Mouse (Mus musculus): ENCODE data around the gene Ccdc70. TPM values are rescaled to one million over a fixed set of nuclear protein-coding genes. Genes with fewer than 3 reads are reported as not detected.

Ccdc70 gene
- polyA plus RNA-seq (2014; fragmentation: Illumina TruSeq; extraction: RNeasy Lipid Tissue Mini Kit (QIAGEN cat#74804)) = not detected

GRCm38 (mm10) chr8:21969475-21969874 lies at the start of gene Ccdc70:
Gene Ccdc70, plus strand, starts transcription at chr8:21969775.

GRCm38 (mm10) chr8:21932610-21933009 lies 37.0 kb upstream of the Ccdc70 start, which contains the start of gene Defb15:
Gene Defb15, minus strand, starts transcription at chr8:21932710.

GRCm38 (mm10) chr8:21938052-21938451 lies 31.5 kb upstream of the Ccdc70 start, which contains the start of gene Defb35:
Gene Defb35, plus strand, starts transcription at chr8:21938352.

GRCm38 (mm10) chr8:21946462-21946861 lies 23.1 kb upstream of the Ccdc70 start, which contains the start of gene Defb13:
Gene Defb13, plus strand, starts transcription at chr8:21946762.

GRCm38 (mm10) chr8:21958414-21958813 lies 11.2 kb upstream of the Ccdc70 start, which contains the start of gene Fam90a1a:
Gene Fam90a1a, plus strand, starts transcription at chr8:21958714.

Other genes with a start within 250 kb of the Ccdc70 start
- gene Defa24, start 235.3 kb upstream of the Ccdc70 start, polyA plus RNA-seq (2014; fragmentation: Illumina TruSeq; extraction: RNeasy Lipid Tissue Mini Kit (QIAGEN cat#74804)) = not detected
- gene Defb50, start 146.2 kb upstream of the Ccdc70 start, polyA plus RNA-seq (2014; fragmentation: Illumina TruSeq; extraction: RNeasy Lipid Tissue Mini Kit (QIAGEN cat#74804)) = not detected
- gene Defb2, start 129.8 kb upstream of the Ccdc70 start, polyA plus RNA-seq (2014; fragmentation: Illumina TruSeq; extraction: RNeasy Lipid Tissue Mini Kit (QIAGEN cat#74804)) = not detected
- gene Defb10, start 110.9 kb upstream of the Ccdc70 start, polyA plus RNA-seq (2014; fragmentation: Illumina TruSeq; extraction: RNeasy Lipid Tissue Mini Kit (QIAGEN cat#74804)) = not detected
- not detected for gene Defb9, start 84.4 kb upstream of the Ccdc70 start, polyA plus RNA-seq (2014; fragmentation: Illumina TruSeq; extraction: RNeasy Lipid Tissue Mini Kit (QIAGEN cat#74804))
- gene Defb11, start 63.4 kb upstream of the Ccdc70 start, polyA plus RNA-seq (2014; fragmentation: Illumina TruSeq; extraction: RNeasy Lipid Tissue Mini Kit (QIAGEN cat#74804)) = not detected
- gene Defb15, start 37.1 kb upstream of the Ccdc70 start, polyA plus RNA-seq (2014; fragmentation: Illumina TruSeq; extraction: RNeasy Lipid Tissue Mini Kit (QIAGEN cat#74804)) = not detected
- gene Defb35, start 31.4 kb upstream of the Ccdc70 start, polyA plus RNA-seq (2014; fragmentation: Illumina TruSeq; extraction: RNeasy Lipid Tissue Mini Kit (QIAGEN cat#74804)) = not detected
- gene Defb13, start 23.0 kb upstream of the Ccdc70 start, polyA plus RNA-seq (2014; fragmentation: Illumina TruSeq; extraction: RNeasy Lipid Tissue Mini Kit (QIAGEN cat#74804)) = not detected
- 0.31 TPM for gene Fam90a1a, start 11.1 kb upstream of the Ccdc70 start, polyA plus RNA-seq (2014; fragmentation: Illumina TruSeq; extraction: RNeasy Lipid Tissue Mini Kit (QIAGEN cat#74804))
- not detected for gene Atp7b, start 90.5 kb downstream of the Ccdc70 start, polyA plus RNA-seq (2014; fragmentation: Illumina TruSeq; extraction: RNeasy Lipid Tissue Mini Kit (QIAGEN cat#74804))
- gene Alg11, start 90.9 kb downstream of the Ccdc70 start, polyA plus RNA-seq (2014; fragmentation: Illumina TruSeq; extraction: RNeasy Lipid Tissue Mini Kit (QIAGEN cat#74804)) = 52.7 TPM
- gene Nek5, start 155.3 kb downstream of the Ccdc70 start, polyA plus RNA-seq (2014; fragmentation: Illumina TruSeq; extraction: RNeasy Lipid Tissue Mini Kit (QIAGEN cat#74804)) = 8.5 TPM
- gene Nek3, start 196.7 kb downstream of the Ccdc70 start, polyA plus RNA-seq (2014; fragmentation: Illumina TruSeq; extraction: RNeasy Lipid Tissue Mini Kit (QIAGEN cat#74804)) = 2.8 TPM
- gene Ckap2, start 216.0 kb downstream of the Ccdc70 start, polyA plus RNA-seq (2014; fragmentation: Illumina TruSeq; extraction: RNeasy Lipid Tissue Mini Kit (QIAGEN cat#74804)) = 39.4 TPM
- 39.3 TPM for gene Vps36, start 223.0 kb downstream of the Ccdc70 start, polyA plus RNA-seq (2014; fragmentation: Illumina TruSeq; extraction: RNeasy Lipid Tissue Mini Kit (QIAGEN cat#74804))